Mouse (Mus musculus): Measurements from ENCODE around the gene Lamb2.

Gene Lamb2

DNA sequence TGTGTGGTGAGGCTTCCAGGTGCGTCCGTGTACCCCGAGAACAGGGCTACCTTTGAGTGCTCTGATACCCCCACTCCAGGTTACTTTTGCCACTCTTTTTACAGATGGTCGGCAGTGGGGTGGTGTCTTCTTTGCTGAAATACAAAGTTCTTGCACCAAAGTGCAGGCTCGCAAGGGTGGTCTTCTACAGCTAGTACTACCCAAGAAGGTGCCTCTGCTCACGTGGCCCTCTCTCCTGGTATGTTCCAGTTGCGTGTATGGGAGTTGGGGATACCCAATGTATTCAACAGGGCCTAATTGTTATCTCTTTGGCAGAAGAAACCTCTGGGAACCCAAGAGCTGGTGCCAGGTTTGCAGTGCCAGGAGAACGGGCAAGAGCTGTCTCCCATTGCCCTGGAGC is 13.7 kb downstream of the Lamb2 start:
- no peak for DNase-seq

DNA sequence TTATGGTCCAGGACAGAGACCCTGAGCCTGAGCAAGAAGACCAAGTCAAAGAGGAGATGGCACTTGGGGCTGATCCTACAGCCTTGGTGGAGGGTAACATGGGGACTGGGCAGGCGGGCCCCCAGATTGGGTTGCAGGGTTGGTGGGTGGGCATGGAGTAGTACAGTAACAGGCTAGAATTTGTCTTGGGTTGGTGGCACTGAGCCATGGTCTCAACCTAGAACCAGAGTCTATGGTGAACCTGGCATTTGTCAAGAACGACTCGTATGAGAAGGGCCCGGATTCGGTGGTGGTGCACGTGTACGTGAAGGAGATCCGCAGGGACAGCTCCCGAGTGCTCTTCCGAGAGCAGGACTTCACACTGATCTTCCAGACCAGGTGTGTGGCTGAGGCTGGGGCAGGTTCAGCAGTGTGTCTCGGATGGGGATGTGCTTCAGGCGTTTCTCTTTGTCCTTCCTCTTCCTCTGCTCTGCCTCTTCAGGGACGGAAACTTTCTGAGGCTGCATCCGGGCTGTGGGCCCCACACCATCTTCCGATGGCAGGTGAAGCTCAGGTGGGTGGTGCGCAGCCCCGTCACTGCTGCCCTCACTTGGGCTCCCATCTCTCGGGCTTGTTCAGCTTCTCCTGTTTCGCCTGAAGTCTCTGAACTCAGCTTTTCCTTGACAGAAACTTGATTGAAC is 14.8 kb downstream of the Lamb2 start:
- DNase-seq = no peak

DNA sequence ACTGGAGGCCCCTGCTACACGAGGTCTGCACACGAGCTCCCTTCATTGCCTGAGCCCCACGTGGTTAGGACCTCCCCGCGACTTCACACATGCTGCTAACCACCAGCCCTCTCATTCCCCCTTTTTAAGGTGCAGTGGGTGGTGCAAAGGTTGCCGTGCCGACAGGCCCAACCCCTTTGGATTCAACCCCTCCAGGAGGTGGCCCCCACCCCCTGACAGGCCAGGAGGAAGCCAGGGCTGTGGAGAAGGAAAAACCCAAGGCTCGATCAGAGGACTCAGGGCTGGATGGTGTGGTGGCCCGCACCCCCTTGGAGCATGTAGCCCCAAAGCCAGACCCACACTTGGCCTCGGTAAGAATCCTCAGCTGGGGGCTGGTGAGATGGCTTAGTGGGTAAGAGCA is 15.4 kb downstream of the Lamb2 start:
- no peak for DNase-seq

DNA sequence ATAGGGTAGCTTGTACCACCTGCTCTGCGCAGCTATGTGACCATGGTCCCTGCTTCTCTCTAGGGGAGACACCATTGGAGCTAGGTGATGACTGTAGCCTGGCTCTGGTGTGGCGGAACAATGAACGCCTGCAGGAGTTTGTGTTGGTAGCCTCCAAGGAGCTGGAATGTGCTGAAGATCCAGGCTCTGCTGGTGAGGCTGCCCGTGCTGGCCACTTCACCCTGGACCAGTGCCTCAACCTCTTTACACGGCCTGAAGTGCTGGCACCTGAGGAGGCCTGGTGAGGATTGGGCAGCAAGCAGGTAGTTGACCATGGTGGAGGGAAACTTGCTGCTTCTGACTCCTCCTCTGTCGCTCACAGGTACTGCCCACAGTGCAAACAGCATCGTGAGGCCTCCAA is 19.7 kb downstream of the Lamb2 start:
- DNase-seq = no peak

DNA sequence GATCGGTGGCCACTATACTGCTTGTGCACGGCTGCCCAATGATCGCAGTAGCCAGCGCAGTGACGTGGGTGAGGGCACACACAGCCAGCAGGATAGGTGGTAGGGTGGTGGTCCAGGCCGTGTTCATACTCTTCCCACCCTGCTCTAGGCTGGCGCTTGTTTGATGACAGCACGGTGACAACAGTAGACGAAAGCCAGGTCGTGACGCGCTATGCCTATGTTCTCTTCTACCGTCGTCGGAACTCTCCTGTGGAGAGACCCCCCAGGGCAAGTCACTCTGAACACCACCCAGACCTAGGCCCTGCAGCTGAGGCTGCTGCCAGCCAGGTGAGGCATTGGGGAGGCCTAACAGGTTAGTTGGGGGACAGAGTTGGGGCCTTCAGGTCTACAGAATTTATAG is 20.4 kb downstream of the Lamb2 start:
- DNase-seq = no peak

DNA sequence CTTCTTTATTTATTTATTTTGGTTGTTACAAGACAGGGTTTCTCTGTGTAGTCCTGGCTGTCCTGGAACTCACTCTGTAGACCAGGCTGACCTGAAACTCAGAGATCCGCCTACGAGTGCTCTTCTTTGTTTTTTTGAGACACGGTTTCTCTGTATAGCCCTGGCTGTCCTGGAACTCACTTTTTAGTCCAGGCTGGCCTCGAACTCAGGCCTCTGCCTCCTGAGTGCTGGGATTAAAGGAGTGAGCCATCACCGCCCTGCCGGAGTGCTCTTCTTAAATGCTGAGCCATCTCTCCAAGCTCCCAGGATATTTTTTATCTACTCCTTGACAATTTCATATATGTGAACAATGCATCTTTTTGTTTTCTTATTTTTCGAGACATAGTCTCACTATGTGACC is 27.4 kb downstream of the Lamb2 start:
- no peak for DNase-seq

DNA sequence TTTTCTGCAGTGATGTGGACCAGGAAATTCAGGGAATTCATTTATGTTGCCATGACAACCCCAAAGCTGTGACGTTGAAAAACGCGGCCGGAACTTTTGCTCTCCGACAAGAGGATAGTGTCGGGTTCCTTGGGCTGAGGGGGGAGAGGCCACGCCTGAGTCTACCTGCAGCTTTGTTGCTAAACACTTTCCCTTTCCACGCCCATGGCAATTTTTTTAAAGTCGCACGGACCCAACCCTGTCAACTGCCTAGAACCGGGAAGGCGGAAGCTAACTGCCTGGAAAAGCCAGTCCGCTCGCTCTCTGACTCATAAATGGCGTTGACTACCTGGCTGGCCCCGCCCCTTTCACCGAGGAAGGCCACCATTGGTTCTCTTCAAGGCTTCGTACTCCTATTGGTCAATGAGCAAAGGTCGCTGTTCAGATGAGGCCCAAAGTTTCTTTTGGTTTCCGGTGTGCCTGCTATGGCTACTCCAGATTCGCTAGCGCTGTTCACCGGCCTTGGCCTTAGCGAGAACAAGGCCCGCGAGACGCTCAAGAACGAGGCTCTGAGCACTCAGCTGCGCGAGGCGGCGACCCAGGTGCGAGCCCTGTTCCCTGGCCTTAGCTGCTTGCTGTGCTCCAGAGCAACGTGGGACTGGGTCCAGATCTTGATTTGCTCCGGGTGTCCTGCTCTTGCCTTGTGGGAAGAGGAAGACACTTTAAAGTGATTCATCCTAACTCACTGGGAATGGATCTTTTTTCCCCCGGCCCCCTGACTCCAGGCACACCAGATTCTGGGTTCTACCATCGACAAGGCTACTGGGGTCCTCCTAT is 28.3 kb downstream of the Lamb2 start, which contains the start of gene Qars:
Qars (plus strand) TSS at position 88 of the 816 bp plus-strand sequence.
- peak; percentile 97 for DNase-seq

DNA sequence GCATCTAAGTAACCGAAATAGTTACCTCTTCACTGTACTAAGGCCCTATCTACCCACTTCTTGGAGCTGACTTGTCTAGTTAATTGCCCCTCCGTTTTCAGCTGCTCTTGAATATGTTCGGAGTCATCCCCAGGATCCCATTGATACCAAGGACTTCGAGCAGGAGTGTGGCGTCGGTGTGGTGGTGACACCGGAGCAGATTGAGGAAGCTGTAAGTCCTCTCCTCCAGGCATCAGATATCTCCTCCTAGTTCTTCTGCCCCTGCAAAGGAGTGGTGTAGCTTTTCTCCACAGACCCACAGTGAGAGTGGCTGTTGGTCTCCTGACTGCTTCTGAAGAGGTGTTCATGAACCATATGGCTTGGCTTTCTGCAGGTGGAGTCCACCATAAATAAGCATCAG is 29.2 kb downstream of the Lamb2 start:
- DNase-seq = no peak

DNA sequence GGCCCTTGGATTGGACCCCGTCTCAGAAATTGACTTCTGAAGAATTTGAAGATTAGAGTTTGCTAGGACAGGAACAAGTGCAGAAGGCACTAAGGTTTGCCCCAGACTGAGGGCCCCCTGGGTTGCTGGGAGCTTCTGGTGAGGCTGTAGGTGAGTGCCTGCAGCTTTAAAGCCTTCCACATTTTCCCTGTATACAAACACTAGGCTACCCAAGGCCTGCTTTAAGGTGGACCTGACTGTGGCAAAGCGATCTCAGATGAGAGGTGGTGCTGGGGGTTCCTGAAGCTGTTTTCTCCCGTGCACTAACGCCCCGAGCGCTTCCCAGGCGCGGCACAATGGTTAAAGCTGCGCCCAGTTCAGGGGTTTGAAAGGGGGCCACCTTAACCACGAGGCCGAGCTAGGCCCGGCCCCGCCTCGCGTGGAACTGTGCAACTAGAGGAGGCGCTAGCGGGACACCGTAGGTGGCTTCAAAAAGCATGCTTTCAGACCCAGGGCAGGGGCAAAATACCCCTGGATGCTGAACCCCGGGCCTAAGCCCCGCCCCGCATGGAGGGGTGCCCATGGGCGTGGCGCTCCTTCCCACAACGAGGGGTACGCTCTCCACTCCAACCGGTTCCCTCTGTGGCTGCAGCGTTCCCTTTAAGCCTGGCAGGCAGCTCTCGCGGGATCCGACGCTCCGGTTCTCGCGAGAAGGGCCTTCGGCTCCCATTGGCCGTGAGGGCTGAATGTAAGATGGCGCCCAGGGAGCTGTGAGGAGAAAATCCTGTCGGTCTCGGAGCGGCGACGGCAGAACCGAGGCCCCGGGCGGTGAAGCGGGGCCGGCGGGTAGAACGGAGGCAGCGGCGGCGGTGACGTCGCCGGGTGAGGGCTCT is 37.1 kb downstream of the Lamb2 start, which contains the start of gene Qrich1:
Qrich1 (plus strand) TSS at position 427 of the 872 bp plus-strand sequence.
- peak; percentile 97 for DNase-seq

DNA sequence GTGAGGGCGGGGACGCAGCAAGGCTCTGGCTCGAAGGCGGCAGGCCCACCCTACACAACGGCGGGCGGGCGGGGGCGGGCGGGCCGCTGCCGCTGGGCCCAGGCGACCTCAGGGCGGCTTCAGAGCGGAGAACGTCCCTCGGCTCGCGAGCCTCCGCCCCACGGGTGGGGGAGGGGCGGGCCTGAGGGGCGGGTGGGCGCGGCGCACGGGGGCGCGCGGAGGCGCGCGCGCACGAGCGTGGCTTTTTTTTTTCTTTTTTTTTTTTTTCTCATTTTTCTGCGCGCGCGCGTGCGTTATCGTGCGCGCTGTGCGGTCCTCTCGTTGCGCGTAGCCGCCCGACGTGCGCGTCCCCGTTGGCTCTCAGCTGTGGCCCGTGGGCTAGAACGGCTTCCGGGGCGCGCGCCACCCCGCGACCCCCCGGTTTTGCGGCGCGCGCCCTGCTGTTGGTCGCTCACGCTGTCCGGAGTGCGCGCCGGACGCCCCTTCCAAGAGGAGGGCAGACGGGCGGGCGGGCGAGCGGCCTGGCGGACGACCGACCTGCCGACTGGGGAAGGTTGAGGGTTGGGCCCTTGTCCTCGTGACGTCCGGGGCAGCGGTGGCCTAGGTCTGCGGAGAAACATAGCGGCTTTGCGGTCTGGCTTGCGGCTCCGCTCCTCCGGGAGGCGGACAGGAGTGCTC is 37.9 kb downstream of the Lamb2 start:
- DNase-seq = peak; percentile 89

DNA sequence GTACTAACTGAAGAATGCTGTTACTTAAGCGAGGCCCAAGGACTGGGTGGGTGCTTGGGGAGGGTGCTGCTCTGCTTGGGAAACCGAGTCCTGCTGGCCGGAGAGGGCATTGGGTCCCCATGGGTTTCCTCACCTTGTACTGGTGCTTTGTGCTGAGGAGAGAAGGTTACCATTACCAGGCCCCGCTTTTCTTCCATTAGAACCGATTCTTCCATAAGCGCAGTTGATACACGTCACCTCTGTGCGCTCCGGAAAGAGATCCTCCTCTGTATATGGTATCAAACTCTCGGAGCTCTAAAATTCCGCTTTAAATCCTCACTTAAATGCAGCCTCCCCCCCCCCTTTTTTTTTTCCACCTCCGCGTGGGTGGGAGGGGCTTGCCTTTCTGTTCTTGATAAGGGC is 38.4 kb downstream of the Lamb2 start:
- peak; percentile 50 for DNase-seq

DNA sequence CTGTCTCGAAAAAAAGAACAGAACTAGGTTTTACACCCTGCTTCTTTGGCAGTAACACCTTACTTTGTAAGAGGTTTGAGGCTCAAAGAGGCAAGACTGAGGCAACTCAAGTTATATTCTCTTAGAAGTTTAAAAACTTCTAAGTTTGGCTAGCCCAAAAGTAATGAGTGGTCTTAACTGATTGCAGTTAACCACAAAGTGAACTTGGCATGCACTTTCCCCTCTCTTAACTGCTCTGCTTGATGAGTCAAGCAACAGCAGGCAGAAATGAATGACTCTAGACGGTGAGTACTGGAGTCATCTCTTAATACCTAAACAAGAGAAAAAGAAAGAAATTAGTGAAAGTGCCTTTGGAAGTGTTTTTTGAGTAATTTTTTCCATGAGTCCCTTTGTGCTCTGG is 42.1 kb downstream of the Lamb2 start:
- no peak for DNase-seq

DNA sequence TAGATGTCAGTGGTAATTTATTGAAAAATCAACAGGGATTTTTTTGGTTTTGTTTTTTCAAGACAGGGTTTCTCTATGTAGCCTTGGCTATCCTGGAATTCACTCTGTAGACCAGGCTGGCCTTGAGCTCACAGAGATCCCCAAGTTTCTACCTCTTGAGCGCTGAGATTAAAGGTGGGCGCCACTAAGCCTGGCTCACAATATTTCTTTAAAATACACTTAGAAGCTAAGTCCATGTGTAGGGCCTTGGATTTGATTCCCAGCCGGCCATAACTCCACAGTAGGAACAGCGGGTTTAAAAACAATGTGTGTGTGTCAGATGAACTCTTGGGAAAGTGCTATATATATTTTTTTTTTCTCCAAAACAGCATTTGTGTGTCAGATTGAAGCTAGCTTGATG is 43.8 kb downstream of the Lamb2 start:
- DNase-seq = no peak

DNA sequence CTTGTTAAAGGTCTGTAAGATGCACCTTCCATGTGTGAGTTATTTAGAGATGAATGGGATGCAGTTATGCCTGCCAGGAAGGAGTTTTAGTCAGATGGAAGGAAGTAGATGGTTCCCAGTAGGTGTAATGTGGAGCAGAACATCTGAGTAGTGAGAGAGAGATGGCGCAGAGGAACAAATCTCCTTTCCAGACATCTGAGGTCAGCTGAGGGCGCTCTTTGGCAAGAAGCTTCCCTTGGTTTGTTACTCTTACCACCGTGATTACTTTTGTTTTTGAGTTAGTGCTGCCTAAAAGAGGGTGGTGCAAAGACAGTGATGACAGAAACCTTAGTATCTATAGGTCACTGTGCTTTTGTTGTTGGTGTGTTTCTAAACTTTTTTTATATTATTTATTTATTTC is 45.9 kb downstream of the Lamb2 start:
- DNase-seq = no peak

DNA sequence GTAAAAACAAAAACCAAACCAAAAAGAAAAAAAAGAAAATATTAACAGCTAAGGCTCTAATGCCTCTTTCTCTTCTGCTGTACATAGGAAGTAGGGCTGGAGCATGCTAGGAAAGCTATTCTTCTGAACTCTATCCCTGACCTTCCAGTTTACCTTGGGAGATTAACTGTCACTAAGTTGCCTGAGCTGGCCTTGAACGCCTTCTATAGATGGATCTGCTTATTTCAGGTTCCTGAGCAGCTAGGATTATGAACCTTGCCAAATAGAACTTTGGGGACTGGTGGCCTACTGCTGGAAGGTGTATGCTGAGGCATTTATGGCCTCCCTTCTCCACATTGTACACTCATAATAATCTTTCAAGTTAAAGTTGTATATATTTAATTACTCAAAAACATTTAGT is 51.4 kb downstream of the Lamb2 start:
- DNase-seq = no peak

DNA sequence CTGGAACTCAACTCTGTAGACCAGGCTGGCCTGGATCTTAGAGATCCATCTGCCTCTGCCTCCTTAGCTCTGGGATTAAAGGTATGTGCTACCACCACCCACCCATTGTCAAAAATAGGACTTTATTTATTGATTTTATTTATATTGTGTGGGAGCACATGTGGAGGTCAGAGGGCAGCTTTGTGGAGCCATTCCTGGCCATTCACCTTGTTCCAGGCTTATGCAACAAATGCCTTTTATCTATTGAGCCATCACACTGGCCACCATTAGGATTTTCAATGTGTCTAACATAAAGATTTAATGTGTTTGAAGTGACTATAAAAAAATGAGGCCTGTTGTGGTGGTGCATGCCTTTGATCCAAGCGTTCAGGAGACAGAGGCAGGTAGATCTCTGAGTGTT is 52.0 kb downstream of the Lamb2 start:
- DNase-seq = no peak
